Mouse (Mus musculus) yolk sac, embryonic 10.5 days (tissue): Measurements from ENCODE around the gene Gm21885.

Experiments used
- DNase-seq: peaks from one replicate; pipeline ENCODE4 v3.0.0-alpha.2; 2017; ENCODE audit warnings: low spot score

Gm21885 gene

DNA sequence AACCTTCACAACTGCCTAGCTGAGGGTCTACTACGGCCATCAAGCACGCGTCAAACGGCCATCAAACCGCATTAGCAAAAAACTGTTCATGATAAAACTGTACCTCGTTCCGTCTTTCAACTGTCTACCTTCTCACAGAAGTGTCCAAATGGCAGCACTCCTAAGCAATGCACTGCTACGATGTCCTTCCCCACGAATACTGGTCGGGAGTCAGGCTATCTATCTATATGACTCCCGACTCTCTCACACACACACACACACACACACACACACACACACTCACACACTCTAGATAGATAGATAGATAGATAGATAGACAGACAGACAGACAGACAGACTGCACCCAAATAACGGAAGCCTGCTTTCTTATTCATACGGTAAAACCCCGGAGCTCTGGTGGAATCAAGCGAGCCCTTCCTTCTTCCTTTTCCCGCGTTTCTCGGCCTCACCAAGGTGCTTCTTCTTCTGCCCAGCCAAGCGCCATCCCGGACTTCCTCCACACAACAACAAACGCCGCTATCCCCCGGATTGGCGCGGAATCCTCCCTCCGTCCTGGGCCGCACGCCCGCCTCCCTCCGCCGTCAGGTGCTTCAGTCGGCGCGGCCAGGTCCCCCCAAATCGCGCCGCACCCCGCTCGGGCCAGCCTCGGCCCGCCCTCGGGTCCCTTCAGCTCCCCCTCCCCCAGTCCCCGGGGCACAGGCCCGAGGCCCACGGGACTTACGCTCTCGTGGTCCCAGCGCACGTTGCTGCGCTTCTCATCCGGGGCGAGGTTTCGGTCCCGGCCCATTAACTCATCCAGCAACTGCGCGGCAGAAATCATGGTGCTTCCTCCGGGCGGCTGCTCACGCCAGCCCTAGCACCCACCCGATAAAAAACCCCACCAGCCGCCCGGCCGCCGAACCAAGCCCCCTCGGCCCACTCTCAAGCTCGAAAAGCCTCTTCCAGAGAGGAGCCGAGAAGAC lies 39.6 kb downstream of the Gm21885 start:
- DNase-seq = peak; percentile 34

DNA sequence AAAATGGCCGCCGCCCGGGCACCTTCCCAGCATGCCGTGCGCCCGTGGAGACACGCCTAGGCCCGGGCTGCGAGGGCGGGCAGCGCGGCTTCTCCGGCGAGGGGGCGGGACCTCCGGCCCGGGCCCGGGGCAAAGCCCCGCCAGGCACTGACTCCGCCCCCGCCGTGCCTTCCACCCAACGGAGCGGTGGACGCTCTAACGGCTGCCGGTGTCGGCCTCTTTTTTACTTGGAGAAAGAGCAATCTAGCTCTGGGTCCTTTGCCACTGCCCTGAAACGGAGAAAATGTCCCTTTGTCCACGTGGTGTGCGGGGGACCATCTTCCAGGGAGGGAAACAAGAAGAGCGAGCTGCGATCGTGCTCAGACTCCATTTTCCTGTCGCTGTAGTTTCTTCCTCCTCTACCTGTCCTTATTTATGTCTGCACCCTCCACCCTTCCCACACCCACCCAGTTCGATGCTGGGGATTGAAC lies 40.3 kb downstream of the Gm21885 start, which contains the start of gene Luc7l3:
Gene Luc7l3, minus strand, starts transcription at position 58 of the 470 bp plus-strand sequence.
- peak; percentile 92 for DNase-seq

DNA sequence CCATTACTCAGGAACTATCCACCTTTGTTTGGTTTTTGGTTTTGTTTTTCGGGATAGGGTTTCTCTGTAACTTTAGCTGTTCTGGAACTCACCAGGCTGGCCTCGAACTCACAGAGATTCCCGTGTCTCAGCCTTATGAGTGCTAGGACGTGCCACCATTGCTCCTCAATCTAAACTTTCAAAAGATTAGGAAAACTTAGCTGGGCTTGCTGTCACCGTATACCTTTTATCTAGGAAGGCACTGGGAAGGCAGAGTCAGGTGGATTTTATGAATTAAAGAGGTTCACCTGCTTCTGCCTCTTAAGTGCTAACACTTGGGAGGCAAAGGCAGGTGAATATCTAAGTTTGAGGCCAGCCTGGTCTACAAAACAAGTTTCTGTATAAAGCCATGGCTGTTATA lies 41.0 kb downstream of the Gm21885 start:
- DNase-seq = no peak

DNA sequence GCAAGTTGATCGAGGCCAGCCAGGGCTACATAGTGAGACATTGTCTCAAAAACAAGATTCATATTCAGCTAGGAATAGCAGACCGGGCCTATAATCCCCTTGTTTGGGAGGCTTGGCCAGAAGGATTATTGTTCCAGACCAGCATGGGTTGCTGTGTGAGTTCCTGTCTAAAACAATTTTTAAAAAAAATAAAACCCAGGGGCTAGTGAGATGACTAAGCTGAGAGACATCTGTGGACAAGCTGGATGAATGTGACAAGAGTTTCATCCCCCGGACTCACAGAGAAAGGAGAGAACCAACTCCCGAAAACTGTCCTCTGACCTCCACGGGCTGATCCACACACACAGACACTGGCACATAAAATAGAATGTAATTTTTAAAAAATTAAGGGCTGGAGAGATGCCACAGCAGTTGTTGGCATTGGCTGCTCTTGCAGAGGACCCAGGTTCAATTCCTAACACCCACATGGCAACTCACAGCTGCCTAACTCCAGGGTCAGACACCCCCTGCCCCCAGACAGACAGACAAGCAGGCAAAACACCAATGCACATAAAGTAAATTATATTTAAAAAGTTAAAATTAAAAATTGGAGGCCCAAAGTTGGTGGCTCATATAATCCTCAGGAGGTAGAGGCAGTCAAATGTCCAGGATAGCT lies 41.7 kb downstream of the Gm21885 start:
- no peak for DNase-seq

DNA sequence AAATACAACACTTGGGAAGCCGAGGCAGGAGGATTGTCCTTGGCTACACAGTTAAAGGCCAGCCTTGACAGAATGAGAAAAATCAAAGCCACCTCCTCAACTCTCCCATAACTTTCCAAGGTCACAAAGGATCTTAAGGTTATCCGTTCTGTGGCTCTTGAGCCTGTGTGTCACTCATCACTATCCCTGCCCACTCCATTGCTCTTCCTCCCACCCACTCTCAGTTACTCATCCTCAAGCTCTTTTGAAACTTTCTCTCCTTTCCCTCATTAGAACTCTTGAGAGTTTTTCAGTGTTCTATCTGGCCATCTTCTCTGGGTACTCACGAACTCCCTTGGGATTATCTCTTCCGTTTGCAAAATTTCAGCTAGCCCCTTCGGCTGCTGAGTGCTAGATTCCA lies 42.9 kb downstream of the Gm21885 start:
- DNase-seq = no peak

DNA sequence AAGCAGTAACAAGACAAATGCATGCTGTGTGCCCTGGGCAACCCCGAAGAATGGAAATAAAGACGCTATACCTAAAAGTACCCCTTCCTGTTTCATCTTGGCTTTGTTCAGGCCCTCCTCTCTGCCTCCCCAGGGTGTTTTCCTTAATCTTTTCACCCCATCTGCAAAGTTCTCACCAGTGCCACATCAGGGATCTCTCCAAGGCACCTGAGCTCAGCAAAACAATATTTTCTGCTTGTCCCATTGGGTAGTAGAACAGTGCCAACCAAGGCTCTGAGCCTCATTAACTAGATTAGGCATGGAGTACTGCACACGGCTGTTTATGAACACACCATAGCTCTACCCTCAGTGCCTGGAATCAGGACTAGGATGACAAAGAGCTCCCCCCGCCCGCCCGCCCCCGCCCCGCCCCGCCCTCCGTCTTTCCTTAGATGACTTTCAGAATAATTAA lies 45.3 kb downstream of the Gm21885 start:
- DNase-seq = no peak

DNA sequence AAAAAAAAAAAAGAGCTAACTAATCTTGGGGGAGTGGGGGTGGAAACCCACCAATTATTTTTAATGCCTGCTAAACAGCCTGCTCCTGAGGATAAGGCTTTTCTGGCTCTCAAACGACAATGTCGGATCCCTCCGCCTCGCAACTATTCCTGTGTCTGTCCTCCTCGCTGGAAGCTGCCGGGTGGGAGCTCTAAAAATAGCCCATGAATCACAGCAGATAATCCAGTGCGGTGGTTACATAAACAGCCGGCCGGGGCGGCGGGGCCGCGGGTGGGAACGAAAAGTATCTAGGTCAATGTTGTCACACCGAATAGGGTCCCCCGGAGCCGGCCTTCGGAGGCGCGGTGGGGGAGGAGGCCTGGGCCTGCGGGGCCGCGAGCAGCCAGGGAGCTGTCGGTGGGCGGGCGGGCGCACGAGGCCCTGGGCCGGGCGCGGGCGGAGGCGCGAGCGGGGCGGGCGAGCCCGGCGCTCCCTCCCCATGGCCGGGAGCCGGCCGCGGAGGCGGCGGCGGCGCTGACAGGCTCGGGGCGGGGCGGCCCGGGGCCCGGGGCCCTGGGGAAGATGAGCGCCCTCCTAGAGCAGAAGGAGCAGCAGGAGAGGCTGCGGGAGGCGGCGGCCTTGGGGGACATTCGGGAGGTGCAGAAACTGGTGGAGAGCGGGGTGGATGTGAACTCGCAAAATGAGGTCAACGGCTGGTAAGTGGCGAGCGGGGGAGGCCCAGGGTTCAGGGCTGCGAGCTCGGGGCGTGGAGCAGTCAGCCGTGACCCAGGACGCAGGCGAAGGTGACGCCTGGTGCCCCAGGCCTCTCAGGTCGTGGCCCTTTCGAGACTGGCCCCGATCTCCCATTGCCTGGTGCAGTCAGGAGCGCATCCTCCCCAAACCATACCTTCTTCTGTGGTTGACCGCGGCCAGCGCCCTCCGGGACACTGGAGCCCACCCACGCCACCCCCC lies 46.3 kb downstream of the Gm21885 start, which contains the start of gene Ankrd40:
Gene Ankrd40, plus strand, starts transcription at position 309 of the 951 bp plus-strand sequence.
- DNase-seq = peak; percentile 92

DNA sequence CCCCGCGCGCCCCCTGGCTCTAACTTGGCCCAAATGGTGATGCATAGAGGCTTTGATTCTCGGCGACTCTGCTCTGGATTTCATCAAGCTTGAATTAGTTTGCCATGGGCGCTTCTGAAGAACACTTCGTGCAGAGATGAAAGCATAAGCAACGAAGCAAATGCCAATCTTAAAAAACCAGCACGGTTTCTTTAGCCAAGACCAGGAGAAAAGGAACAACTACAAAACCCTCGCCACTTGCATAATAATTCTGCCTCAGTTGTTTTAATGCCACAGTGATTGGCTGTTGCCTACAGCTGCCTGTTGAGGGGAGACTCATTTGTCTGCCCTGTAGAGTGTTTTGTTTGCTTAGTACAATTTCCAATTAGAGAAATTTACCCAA lies 47.0 kb downstream of the Gm21885 start:
- no peak for DNase-seq

DNA sequence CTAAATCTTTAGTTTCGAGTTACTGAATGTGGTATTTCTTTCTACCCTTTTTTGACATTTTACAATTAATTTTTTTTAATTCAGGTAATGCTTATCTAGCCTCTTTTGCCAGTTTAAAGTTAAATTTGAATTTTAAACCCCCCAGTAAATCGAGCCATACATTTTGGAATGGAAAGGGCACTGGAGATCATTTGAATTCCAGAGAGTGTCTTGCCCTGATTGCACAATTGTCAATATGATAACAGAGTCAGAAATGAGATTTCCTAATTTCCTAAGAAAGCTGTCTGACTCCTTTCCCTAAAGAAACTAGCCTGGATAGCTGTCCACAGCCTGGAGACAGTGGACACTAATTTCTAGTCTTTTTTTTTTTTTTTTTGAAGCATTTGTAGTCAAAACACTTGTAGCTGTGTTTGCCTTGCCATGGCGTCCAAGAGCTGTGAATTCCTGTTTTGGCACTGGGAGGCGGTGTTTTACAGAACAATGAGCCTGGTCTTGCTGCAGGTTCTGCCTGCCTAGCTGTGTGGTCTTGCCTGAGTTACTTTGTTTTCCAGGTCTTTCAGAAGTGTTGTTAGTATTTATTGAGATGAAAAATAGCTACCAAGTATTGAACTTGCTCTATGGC lies 47.7 kb downstream of the Gm21885 start:
- DNase-seq = no peak

DNA sequence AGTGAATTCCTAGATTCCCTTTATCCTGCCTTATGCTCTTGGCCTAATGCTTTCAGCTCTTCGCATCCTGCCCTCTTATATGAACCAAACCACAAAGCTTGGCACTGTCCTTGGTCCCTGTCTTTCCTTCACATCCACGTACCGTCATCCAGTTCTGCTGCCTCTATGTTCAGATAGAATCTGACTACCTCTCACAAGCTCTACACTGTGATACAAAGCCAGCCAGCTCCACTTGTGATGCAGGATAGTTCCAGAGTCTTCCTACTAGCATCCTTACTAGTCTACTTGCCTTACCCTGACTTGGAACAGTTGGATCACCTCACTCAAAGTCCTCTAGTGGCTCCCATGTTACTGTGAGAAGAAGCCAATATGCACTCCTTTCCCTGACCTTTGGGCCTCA lies 48.5 kb downstream of the Gm21885 start:
- DNase-seq = no peak

DNA sequence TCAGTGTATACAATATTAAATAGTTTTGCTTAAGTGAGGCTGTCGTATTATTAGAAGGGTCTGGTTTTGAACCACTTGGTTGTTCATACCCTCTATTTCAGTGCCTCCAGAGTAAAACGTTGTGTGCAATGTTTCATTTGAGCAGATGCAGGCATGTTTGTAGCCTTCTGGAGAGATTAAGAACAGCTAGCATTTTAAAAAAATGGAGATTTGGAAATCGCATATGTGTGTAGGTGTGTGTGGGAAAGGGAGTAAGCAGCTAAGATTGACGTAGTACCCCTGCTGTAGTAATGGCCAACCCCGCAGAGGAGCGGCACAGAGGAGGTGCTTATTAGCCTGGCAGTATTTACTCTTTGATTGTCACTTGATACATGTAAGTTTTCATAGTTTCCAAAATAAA lies 51.1 kb downstream of the Gm21885 start:
- no peak for DNase-seq

DNA sequence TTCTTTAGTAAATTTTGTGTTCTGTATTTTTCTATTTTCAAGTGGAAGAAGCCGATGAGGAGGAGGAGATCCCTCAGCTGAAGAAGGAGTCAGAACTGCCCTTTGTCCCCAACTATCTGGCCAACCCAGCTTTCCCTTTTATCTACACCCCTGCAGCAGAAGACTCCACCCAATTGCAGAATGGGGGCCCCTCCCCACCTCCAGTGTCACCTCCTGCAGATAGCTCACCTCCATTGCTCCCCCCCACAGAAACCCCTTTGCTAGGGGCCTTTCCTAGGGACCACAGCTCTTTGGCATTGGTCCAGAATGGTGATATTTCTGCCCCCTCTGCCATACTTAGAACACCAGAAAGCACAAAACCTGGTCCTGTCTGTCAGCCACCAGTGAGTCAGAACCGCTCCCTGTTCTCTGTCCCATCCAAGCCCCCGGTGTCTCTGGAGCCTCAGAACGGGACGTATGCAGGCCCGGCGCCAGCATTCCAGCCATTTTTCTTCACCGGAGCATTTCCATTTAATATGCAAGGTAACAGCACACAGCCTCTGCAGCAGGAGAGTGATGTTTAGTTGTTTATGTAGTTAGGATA lies 52.8 kb downstream of the Gm21885 start:
- no peak for DNase-seq
